Mouse (Mus musculus): Measurements from ENCODE around the gene Rsad2. TPM values are rescaled to one million over a fixed set of nuclear protein-coding genes. Genes with fewer than 3 reads are reported as not detected.

The Rsad2 gene
- 53.0 TPM for polyA plus RNA-seq (2014; fragmentation: Illumina TruSeq; extraction: RNeasy Lipid Tissue Mini Kit (QIAGEN cat#74804); ENCODE audit: low read depth, low replicate concordance)

GRCm38 (mm10) chr12:26456028-26456698 lies at the start of gene Rsad2:
Rsad2 (minus strand) TSS chr12:26456452.

GRCm38 (mm10) chr12:26469098-26470041 lies 13.1 kb upstream of the Rsad2 start, which contains the start of gene Cmpk2:
Cmpk2 (plus strand) TSS chr12:26469204.

DNA sequence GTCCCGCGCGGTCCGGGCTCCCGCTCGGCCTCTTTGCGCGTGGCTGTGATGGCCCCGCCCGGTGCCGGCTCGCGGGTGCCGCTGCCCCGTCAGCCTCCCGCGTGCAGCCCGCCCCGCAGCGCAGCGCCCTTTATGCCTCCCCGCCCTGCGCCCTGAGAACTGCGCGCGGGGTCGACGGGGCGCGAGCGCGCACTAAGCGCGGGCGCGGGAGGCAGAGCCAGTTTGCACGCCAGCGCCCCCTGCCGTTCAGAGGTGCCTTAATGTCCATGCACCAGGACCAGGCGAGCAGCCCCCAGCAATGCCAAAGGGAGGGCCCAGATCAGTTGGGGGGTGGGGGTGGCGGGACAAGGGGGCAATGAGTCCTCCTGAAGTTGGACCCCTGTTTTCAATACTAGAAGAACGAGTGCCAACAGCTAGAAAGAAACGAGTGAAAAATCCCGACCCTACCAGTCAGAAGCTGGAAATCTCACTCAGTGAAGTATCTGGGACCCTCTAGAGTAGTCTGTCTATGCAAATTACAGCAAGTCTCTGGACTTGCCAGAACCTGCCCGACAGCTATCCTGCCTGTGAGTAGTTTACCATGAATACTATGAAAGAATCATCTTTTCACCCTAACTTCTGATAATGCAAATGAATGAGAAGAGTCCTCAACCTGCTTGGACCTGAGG lies 41.0 kb downstream of the Rsad2 start, which contains the start of gene Rnf144a:
Rnf144a (minus strand) TSS at position 151 of the 668 bp plus-strand sequence.

Other genes starting within 250 kb of the Rsad2 start
- gene Rnf144a, start 41.2 kb downstream of the Rsad2 start, polyA plus RNA-seq (2014; fragmentation: Illumina TruSeq; extraction: RNeasy Lipid Tissue Mini Kit (QIAGEN cat#74804); ENCODE audit: low read depth, low replicate concordance) = 23.7 TPM
- gene Cmpk2, start 12.8 kb upstream of the Rsad2 start, polyA plus RNA-seq (2014; fragmentation: Illumina TruSeq; extraction: RNeasy Lipid Tissue Mini Kit (QIAGEN cat#74804); ENCODE audit: low read depth, low replicate concordance) = 30.7 TPM